Mouse (Mus musculus) heart, embryonic 14.5 days (tissue): ENCODE data around the gene Kcnk16. TPM values are rescaled to one million over a fixed set of nuclear protein-coding genes. Genes with fewer than 3 reads are reported as not detected.

Experiments used
- ATAC-seq: fragments of 200-750 bp; cut with Nextera tagmentation; 2 replicates; pipeline ENCODE4 v1.8.0; 2017; ENCODE audit warnings: low read depth, moderate TSS enrichment; ENCODE audit not compliant: insufficient number of reproducible peaks, insufficient read depth, low FRiP score
- H3K27ac ChIP-seq, 2 experiments: fragments of 200-500 bp in 1 of 2; fragments of 300-500 bp in 1 of 2; sonication (generic) in 1 of 2; replicated peaks in 1 of 2; 2 replicates each; pipeline ENCODE4 v1.5.1; 2012 to 2014; ENCODE audit warnings: low read depth in 2 of 2, low read length in 2 of 2, control low read depth in 1 of 2, mild to moderate bottlenecking in 1 of 2, mixed read lengths in 1 of 2; ENCODE audit not compliant: control insufficient read depth in 1 of 2, insufficient read depth in 1 of 2
- H3K27me3 ChIP-seq: fragments of 300-500 bp; sonication (generic); 2 replicates; pipeline ENCODE4 v1.6.1; 2014; ENCODE audit warnings: mild to moderate bottlenecking, low read length, control low read depth; ENCODE audit not compliant: control insufficient read depth, insufficient read depth
- H3K36me3 ChIP-seq: fragments of 300-500 bp; sonication (generic); 2 replicates; pipeline ENCODE4 v1.6.1; 2014; ENCODE audit warnings: mild to moderate bottlenecking, control low read depth, low read length, mixed read lengths; ENCODE audit not compliant: control insufficient read depth, insufficient read depth
- H3K4me1 ChIP-seq, 2 experiments: fragments of 200-500 bp in 1 of 2; fragments of 300-500 bp in 1 of 2; sonication (generic) in 1 of 2; 2 replicates each; pipeline ENCODE4 v1.6.1; 2012 to 2014; ENCODE audit warnings: low read length in 2 of 2, control low read depth in 1 of 2, mixed read lengths in 1 of 2; ENCODE audit not compliant: control insufficient read depth in 2 of 2, insufficient read depth in 2 of 2
- H3K4me2 ChIP-seq: fragments of 300-500 bp; sonication (generic); 2 replicates; pipeline ENCODE4 v1.6.1; 2014; ENCODE audit warnings: mild to moderate bottlenecking, low read length
- H3K4me3 ChIP-seq, 2 experiments: fragments of 200-500 bp in 1 of 2; fragments of 300-500 bp in 1 of 2; sonication (generic) in 1 of 2; 2 replicates each; pipeline ENCODE4 v1.5.1; 2012 to 2014; ENCODE audit warnings: low read length in 2 of 2, mild to moderate bottlenecking in 2 of 2, control low read depth in 1 of 2, low read depth in 1 of 2, moderate library complexity in 1 of 2; ENCODE audit not compliant: control insufficient read depth in 1 of 2, insufficient read depth in 1 of 2
- H3K9ac ChIP-seq: fragments of 300-500 bp; sonication (generic); 2 replicates; pipeline ENCODE4 v1.6.1; 2014; ENCODE audit warnings: mild to moderate bottlenecking, low read length
- H3K9me3 ChIP-seq: fragments of 300-500 bp; sonication (generic); 2 replicates; pipeline ENCODE4 v1.6.1; 2016; ENCODE audit warnings: low read length, control low read depth; ENCODE audit not compliant: control insufficient read depth
- WGBS: fragments of 180-500 bp; shearing (Covaris S2); extraction: QIAGEN DNeasy Blood & Tissue Kit; methylation state at CpG from one replicate; pipeline ENCODE4 v1.1.7; 2014; 5-methylcytosine and 5-hydroxymethylcytosine counted together
- polyA plus RNA-seq: library from polyadenylated mRNA; unstranded; fragments of >200 nt; fragmentation: Nextera tagmentation; extraction: Ambion mirVana; gene quantifications from 2 replicates; pipeline ENCODE4 v1.2.1, GENCODE M21; 2014

The Kcnk16 gene
- polyA plus RNA-seq, 1 experiment from 2014 or later: not detected

DNA sequence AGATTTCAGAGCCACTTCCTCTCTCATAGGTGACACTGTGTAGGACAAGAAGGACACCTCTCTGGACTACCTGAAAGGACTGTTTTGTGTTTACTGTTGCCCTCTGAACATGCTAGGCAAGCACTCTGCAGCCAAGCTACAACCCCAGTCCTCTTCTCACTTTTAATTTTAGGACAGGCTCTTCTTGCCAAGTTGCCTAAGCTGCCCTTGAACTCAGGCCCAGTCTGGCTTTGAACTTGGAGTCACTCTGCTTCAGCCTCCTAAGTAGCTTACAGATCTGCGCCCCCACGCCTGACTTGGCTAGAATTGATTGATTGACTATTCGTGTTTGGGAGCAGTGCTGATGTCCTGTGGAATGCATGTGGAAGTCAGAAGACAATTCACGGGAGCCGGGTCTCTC lies 23.1 kb downstream of the Kcnk16 start:
- Histone ChIP-seq H3K27me3 (no peaks in the 10 kb centered on the region), H3K9ac (no peak overlapping the region), H3K4me2 (no peak overlapping the region), H3K4me3 (no peak overlapping the region), H3K36me3 (no peaks in the 10 kb centered on the region), H3K4me1 (peaks cover 0 to 3% of the 10 kb centered on the region in 2 experiments; a peak in 1 of 4 replicates), H3K9me3 (no peaks in the 10 kb centered on the region), H3K27ac (no peak overlapping the region)
- 84% methylated on average over 5 of the region's 5 CpGs for WGBS
- ATAC-seq: no peak

GRCm38 (mm10) chr14:20245318-20245717 lies 23.7 kb downstream of the Kcnk16 start:
- peaks cover 0 to 3% of the 10 kb centered on the region in 2 experiments; a peak in 1 of 4 replicates for H3K4me1 ChIP-seq
- H3K27me3 ChIP-seq: no peaks in the 10 kb centered on the region
- no peak overlapping the region for H3K27ac ChIP-seq
- no peak overlapping the region for H3K9ac ChIP-seq
- 10% methylated on average over 2 of the region's 2 CpGs for WGBS
- H3K4me2 ChIP-seq: no peak overlapping the region
- ATAC-seq: no peak
- H3K36me3 ChIP-seq: no peaks in the 10 kb centered on the region
- H3K4me3 ChIP-seq: no peak overlapping the region
- no peaks in the 10 kb centered on the region for H3K9me3 ChIP-seq

DNA sequence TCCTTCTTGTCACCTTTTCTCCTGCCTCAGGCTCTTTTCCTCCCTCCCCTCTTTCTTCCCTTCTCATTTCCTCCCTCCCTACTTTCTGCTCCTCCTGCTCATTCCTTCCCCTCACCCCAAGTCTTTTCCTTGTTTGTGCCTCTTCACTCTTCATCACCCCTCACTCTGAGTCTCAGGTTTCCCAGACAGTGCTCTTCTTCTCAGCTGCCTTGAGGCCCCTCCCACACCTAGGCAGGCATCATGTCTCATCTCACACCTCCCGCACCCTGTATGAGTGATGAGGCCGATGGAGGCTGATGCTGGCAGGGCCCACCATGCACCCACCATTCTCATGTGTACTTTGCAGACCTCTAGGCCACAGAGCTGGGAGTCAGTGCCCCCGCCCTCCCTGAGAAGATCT lies 25.8 kb downstream of the Kcnk16 start:
- no peak overlapping the region for H3K27ac ChIP-seq
- H3K4me2 ChIP-seq: no peak overlapping the region
- H3K27me3 ChIP-seq: no peaks in the 10 kb centered on the region
- no peak overlapping the region for H3K4me3 ChIP-seq
- 78% methylated on average over 3 of the region's 3 CpGs for WGBS
- no peaks in the 10 kb centered on the region for H3K36me3 ChIP-seq
- no peaks in the 10 kb centered on the region for H3K9me3 ChIP-seq
- ATAC-seq: no peak
- H3K9ac ChIP-seq: no peak overlapping the region
- peaks cover 0 to 3% of the 10 kb centered on the region in 2 experiments; a peak in 1 of 4 replicates for H3K4me1 ChIP-seq

- no peak for ATAC-seq
- H3K4me3 ChIP-seq: no peak overlapping the region
- no peak overlapping the region for H3K9ac ChIP-seq
- H3K4me1 ChIP-seq: peaks cover 0 to 3% of the 10 kb centered on the region in 2 experiments; a peak in 1 of 4 replicates
- 75% methylated on average over 8 of the region's 8 CpGs for WGBS
- H3K27ac ChIP-seq: no peak overlapping the region
- H3K36me3 ChIP-seq: no peaks in the 10 kb centered on the region
- H3K27me3 ChIP-seq: no peaks in the 10 kb centered on the region
- no peak overlapping the region for H3K4me2 ChIP-seq
- no peaks in the 10 kb centered on the region for H3K9me3 ChIP-seq
These were observed 26.5 kb downstream of the Kcnk16 start for GRCm38 (mm10) chr14:20242454-20242853.

DNA sequence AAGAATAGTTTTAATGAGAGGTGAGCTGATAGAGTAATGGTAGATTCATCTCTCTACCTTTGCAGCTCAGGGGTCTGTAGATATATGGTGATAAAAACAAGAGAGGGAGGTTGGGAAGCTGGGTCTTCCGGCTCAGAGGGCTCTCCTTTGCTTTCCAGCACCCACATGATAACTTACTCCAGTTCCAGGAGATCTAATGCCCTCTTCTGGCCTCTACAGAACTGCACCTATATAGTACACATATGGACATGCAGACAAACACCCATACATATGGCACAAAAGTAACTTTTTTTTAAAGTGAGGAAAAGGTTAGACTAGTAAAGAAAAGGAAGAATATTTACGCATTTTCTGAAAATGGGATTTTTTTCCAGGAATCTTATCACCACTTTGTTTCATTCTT lies 34.6 kb downstream of the Kcnk16 start:
- Histone ChIP-seq H3K9me3 (peaks cover 6% of the 10 kb centered on the region; the same call in 1 of the 2 replicates), H3K27ac (no peak overlapping the region), H3K9ac (no peak overlapping the region), H3K4me1 (no peaks in the 10 kb centered on the region), H3K4me2 (no peak overlapping the region), H3K36me3 (no peaks in the 10 kb centered on the region), H3K4me3 (no peak overlapping the region), H3K27me3 (no peaks in the 10 kb centered on the region)
- ATAC-seq: no peak
- WGBS: 87% methylated on average over 2 of the region's 2 CpGs

GRCm38 (mm10) chr14:20233016-20233980 lies 35.7 kb downstream of the Kcnk16 start:
- 70% methylated on average over 11 of the region's 11 CpGs for WGBS
- Histone ChIP-seq H3K4me1 (no peaks in the 10 kb centered on the region), H3K27me3 (no peaks in the 10 kb centered on the region), H3K9ac (no peak overlapping the region), H3K27ac (no peak overlapping the region), H3K4me2 (no peak overlapping the region), H3K4me3 (no peak overlapping the region), H3K36me3 (no peaks in the 10 kb centered on the region), H3K9me3 (peaks cover 6% of the 10 kb centered on the region; the same call in 1 of the 2 replicates)
- ATAC-seq: no peak

GRCm38 (mm10) chr14:20230063-20230491 lies 38.9 kb downstream of the Kcnk16 start:
- no peaks in the 10 kb centered on the region for H3K27me3 ChIP-seq
- peaks cover 6% of the 10 kb centered on the region; the same call in 1 of the 2 replicates for H3K9me3 ChIP-seq
- no peaks in the 10 kb centered on the region for H3K36me3 ChIP-seq
- H3K4me2 ChIP-seq: no peak overlapping the region
- ATAC-seq: no peak
- 80% methylated on average over 7 of the region's 7 CpGs for WGBS
- no peak overlapping the region for H3K4me3 ChIP-seq
- H3K4me1 ChIP-seq: peaks cover 0 to 4% of the 10 kb centered on the region in 2 experiments; a peak in 1 of 4 replicates
- H3K9ac ChIP-seq: no peak overlapping the region
- no peak overlapping the region for H3K27ac ChIP-seq
